Mouse (Mus musculus) lung, embryonic 15.5 days (tissue): ENCODE results near the gene Olfr1414. TPM values are rescaled to one million over a fixed set of nuclear protein-coding genes. Genes with fewer than 3 reads are reported as not detected.

Experiments
- ATAC-seq: fragments of 200-750 bp; cut with Nextera tagmentation; 2 replicates; pipeline ENCODE4 v1.8.0; 2017; ENCODE audit warnings: moderate number of reproducible peaks, borderline replicate concordance; ENCODE audit not compliant: low FRiP score, low TSS enrichment; ENCODE audit errors: extremely low read depth
- H3K27ac ChIP-seq: fragments of 300-500 bp; sonication (generic); 2 replicates; pipeline ENCODE4 v1.5.1; 2015; ENCODE audit warnings: moderate library complexity, mild to moderate bottlenecking, inconsistent platforms
- H3K27me3 ChIP-seq: fragments of 300-500 bp; sonication (generic); 2 replicates; pipeline ENCODE4 v1.6.1; 2015; ENCODE audit warnings: inconsistent platforms
- H3K36me3 ChIP-seq: fragments of 300-500 bp; sonication (generic); 2 replicates; pipeline ENCODE4 v1.6.1; 2015; ENCODE audit warnings: inconsistent platforms
- H3K4me1 ChIP-seq: fragments of 300-500 bp; sonication (generic); 2 replicates; pipeline ENCODE4 v1.6.1; 2015; ENCODE audit warnings: inconsistent platforms
- H3K4me2 ChIP-seq: fragments of 300-500 bp; sonication (generic); 2 replicates; pipeline ENCODE4 v1.6.1; 2015; ENCODE audit warnings: inconsistent platforms, mild to moderate bottlenecking, moderate library complexity
- H3K4me3 ChIP-seq: fragments of 300-500 bp; sonication (generic); 2 replicates; pipeline ENCODE4 v1.5.1; 2015; ENCODE audit warnings: mild to moderate bottlenecking, inconsistent platforms
- H3K9ac ChIP-seq: fragments of 300-500 bp; sonication (generic); 2 replicates; pipeline ENCODE4 v1.6.1; 2015; ENCODE audit warnings: inconsistent platforms
- H3K9me3 ChIP-seq: fragments of 300-500 bp; sonication (generic); 2 replicates; pipeline ENCODE4 v1.6.1; 2016; ENCODE audit warnings: inconsistent platforms
- WGBS: fragments of 180-500 bp; shearing (Covaris S2); methylation state at CpG from one replicate; pipeline ENCODE4 v1.1.7; 2015; 5-methylcytosine and 5-hydroxymethylcytosine counted together
- microRNA-seq: library from miRNA; unstranded; fragments of <30 nt; microRNA quantifications from one replicate; pipeline ENCODE4, GENCODE M21; 2016
- polyA plus RNA-seq: library from polyadenylated mRNA; unstranded; fragments of >200 nt; fragmentation: Nextera tagmentation; extraction: Ambion mirVana; gene quantifications from 2 replicates; pipeline ENCODE4 v1.2.1, GENCODE M21; 2015

Gene Olfr1414
- polyA plus RNA-seq, 1 experiment from 2014 or later, result not detected

DNA sequence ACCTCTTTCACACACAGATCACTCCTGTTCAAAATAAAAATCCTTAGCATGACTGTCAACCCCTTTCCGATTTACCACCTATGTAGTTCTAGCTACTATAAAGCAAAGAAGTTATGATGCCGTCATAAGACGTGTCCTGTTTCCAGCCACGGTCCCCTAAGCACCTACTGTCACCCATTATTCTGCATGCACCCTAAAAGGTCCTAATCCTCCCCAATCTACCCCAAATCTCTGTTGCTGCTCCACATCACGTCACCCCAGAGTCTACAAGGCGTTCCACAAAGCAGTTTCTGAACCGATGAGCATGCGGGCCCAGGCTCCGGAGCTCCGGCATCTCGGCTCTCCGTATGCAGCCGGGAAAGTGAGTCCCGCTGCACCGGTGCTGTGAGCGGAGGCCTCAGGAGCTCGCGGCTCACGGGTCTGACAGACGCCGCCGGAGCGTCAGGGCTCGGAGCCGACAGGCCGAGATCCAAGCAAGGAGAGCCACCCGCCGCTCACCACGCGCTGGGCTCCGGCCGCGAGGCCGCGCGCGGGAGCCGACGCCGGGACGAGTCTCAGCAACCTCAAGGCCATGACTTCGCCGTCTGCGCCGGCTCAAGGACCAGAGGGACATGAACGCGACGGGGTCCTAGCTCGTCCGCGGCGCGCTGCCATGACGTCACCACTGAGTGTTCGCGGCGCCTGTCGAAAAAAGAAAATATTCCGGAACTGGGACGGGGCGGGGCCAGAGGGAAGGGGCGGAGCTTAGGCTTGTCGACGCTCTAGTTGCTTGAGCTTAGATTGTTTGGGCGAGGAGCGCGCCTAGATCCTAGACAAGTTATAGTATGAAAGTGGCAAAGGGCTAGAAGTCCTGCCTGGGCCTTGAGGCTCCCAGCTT is 45.1 kb downstream of the Olfr1414 start, which contains the start of gene Ndufa10:
Ndufa10 (minus strand) TSS at position 696 of the 877 bp plus-strand sequence.
- H3K27me3 ChIP-seq, result no peaks in the 10 kb centered on the region
- ATAC-seq, result peak; percentile 94

DNA sequence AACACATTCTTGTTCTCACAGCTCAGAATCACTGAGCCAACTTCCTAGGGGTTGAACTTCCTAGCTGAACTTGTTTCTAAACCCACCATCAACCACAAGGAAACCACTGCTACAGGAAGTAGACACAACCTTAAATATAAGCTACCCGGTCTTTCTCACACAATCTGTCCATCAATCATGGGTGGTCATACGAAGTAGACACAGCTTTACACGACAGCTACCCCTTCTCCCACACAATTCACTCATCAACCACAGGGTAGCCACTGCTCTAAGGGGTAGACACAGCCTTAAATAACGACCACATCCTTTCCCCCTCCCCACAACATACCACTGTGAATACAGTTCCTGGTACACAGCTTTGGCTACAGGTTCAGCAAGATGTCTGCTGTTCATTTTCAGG is 49.6 kb downstream of the Olfr1414 start:
- Histone ChIP-seq H3K4me1 (peaks cover 11% of the 10 kb centered on the region), H3K9ac (no peak overlapping the region), H3K27ac (no peak overlapping the region), H3K9me3 (no peaks in the 10 kb centered on the region), H3K4me2 (no peak overlapping the region), H3K36me3 (peaks cover 58% of the 10 kb centered on the region), H3K4me3 (no peak overlapping the region), H3K27me3 (no peaks in the 10 kb centered on the region)
- WGBS, result 71% methylated on average over 4 of the region's 4 CpGs
- no peak for ATAC-seq

More for the DNA sequence above, 45.1 kb downstream of the Olfr1414 start, which contains the start of gene Ndufa10:
- peak within 1 kb of the TSS; percentile 96 for H3K4me3 ChIP-seq
- H3K9ac ChIP-seq, result peak within 1 kb of the TSS; percentile 98
- peak within 1 kb of the TSS; percentile 72 for H3K27ac ChIP-seq
- peaks cover 15% of the 10 kb centered on the region for H3K4me1 ChIP-seq
- peaks cover 18% of the 10 kb centered on the region for H3K36me3 ChIP-seq
- H3K9me3 ChIP-seq, result no peaks in the 10 kb centered on the region
- WGBS, result under 1% methylated on average over 67 of the region's 67 CpGs
- H3K4me2 ChIP-seq, result peak within 1 kb of the TSS; percentile 90

DNA sequence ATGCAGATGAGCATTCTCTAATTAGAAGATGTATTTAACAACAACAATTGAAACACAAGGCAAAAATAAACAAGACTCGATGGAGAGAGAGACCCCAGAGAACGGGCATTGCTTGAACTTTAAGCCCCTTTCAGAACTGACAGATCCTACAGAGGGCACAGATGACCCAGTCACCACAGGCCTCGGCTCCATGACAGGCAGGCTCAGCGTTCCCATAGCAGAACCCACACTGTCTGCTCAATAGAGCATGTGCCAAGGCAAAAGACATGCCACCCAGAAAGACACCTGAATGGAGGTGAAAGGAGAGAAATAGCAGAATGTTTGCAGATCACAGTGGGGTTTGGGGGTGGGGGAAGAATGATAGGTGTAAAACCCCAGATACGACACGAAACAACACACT is 60.0 kb downstream of the Olfr1414 start:
- Histone ChIP-seq H3K9ac (no peak overlapping the region), H3K4me2 (no peak overlapping the region), H3K4me1 (no peaks in the 10 kb centered on the region), H3K27me3 (no peaks in the 10 kb centered on the region), H3K36me3 (peaks cover 85% of the 10 kb centered on the region), H3K9me3 (no peaks in the 10 kb centered on the region), H3K27ac (no peak overlapping the region), H3K4me3 (no peak overlapping the region)
- 89% methylated on average over 6 of the region's 6 CpGs for WGBS
- no peak for ATAC-seq

GRCm38 (mm10) chr1:92457758-92458157 is 60.7 kb downstream of the Olfr1414 start:
- Histone ChIP-seq H3K9ac (no peak overlapping the region), H3K4me1 (no peaks in the 10 kb centered on the region), H3K27ac (no peak overlapping the region), H3K4me3 (no peak overlapping the region), H3K4me2 (no peak overlapping the region), H3K27me3 (no peaks in the 10 kb centered on the region), H3K36me3 (peaks cover 86% of the 10 kb centered on the region), H3K9me3 (no peaks in the 10 kb centered on the region)
- ATAC-seq, result no peak

Small RNA genes lying within 50 kb of the gene (microRNA-seq; reads per million reads assigned to microRNA genes)
- not detected for gene Mir6900

Other genes with a start within 250 kb of the Olfr1414 start
- 272 and 278 TPM in 2 replicates for gene Ndufa10, start 44.8 kb downstream of the Olfr1414 start, polyA plus RNA-seq
- gene Olfr1416, start 33.5 kb downstream of the Olfr1414 start, polyA plus RNA-seq, result not detected in 2 replicates
- gene Olfr1415, start 22.6 kb downstream of the Olfr1414 start, polyA plus RNA-seq, result not detected in 2 replicates
- gene Olfr1413, start 52.7 kb upstream of the Olfr1414 start, polyA plus RNA-seq, result not detected in 2 replicates
- gene Olfr1412, start 67.1 kb upstream of the Olfr1414 start, polyA plus RNA-seq, result not detected in 2 replicates
- not detected in 2 replicates for gene Olfr1411, start 75.8 kb upstream of the Olfr1414 start, polyA plus RNA-seq
- gene Olfr1410, start 87.1 kb upstream of the Olfr1414 start, polyA plus RNA-seq, result not detected in 2 replicates
- gene Olfr12, start 99.1 kb upstream of the Olfr1414 start, polyA plus RNA-seq, result not detected in 2 replicates
- gene Cops9, start 123.3 kb upstream of the Olfr1414 start, polyA plus RNA-seq, result 354 and 385 TPM in 2 replicates
- 0.31 TPM in 1 of 2 replicates, not detected in the other for gene Otos, start 130.2 kb upstream of the Olfr1414 start, polyA plus RNA-seq